Mouse (Mus musculus) CH12.LX (cell line): Measurements from ENCODE around the gene Rasgef1a.

Experiments used
- CHD2 ChIP-seq: IDR thresholded peaks from 2 replicates; pipeline ENCODE4 v1.6.1; 2011; ENCODE audit warnings: low read length, improper control_type of control experiment
- CTCF ChIP-seq, 2 experiments: IDR thresholded peaks in 1 of 2; conservative IDR thresholded peaks in 1 of 2; 2 replicates each; pipeline ENCODE4 v1.5.1; 2011 to 2012; ENCODE audit warnings: low read depth in 2 of 2, low read length in 2 of 2, improper control_type of control experiment in 1 of 2, inconsistent platforms in 1 of 2, mild to moderate bottlenecking in 1 of 2, moderate library complexity in 1 of 2
- EP300 ChIP-seq: IDR thresholded peaks from 2 replicates; pipeline ENCODE4 v1.6.1; 2011; ENCODE audit warnings: low read length, improper control_type of control experiment
- POLR2A ChIP-seq: IDR thresholded peaks from 2 replicates; pipeline ENCODE4 v1.6.1; 2011; ENCODE audit warnings: low read depth, mild to moderate bottlenecking, improper control_type of control experiment, low read length
- POLR2AphosphoS2 ChIP-seq: IDR thresholded peaks from 2 replicates; pipeline ENCODE4 v1.6.1; 2011; ENCODE audit warnings: low read depth, low read length, improper control_type of control experiment
- SIN3A ChIP-seq: IDR thresholded peaks from 2 replicates; pipeline ENCODE4 v1.6.1; 2012; ENCODE audit warnings: low read length, improper control_type of control experiment, inconsistent platforms
- SMC3 ChIP-seq: IDR thresholded peaks from 2 replicates; pipeline ENCODE4 v1.6.1; 2011; ENCODE audit warnings: low read depth, low read length, improper control_type of control experiment

DNA sequence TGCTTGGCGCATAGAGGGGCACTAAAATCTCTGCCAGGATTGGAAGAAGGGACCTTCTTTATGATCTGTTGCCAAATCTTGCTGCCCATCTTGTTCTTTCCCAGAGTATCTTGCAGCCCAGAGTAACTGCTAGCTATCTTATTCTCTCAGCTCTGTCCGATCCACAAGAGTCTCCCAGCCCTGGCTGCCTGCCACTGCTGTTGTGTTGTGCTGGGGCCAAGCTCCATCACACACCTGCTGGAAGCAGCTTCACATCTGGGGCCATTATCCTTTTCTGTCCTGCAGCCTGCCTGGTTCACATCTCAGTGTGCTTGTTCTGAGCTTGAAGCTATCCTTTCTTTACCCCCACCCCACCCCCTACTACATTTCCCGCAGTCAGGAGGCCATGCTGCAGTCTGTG lies 65.0 kb downstream of the Rasgef1a start:
- TF ChIP-seq CTCF (conservative IDR thresholded peaks at IDR 0.05 in 1 of 2, IDR thresholded peaks at IDR 0.05 in 1 of 2; ENCODE audit: low read depth in 2 of 2, low read length in 2 of 2) = no peak
- TF ChIP-seq POLR2A = no peak
- TF ChIP-seq SMC3 = no peak
- TF ChIP-seq EP300 = no peak
- TF ChIP-seq SIN3A = no peak
- no peak for TF ChIP-seq POLR2AphosphoS2
- no peak for TF ChIP-seq CHD2
